19 mouse cellular contexts compared by ENCODE assay signal in the genomic region with DNA sequence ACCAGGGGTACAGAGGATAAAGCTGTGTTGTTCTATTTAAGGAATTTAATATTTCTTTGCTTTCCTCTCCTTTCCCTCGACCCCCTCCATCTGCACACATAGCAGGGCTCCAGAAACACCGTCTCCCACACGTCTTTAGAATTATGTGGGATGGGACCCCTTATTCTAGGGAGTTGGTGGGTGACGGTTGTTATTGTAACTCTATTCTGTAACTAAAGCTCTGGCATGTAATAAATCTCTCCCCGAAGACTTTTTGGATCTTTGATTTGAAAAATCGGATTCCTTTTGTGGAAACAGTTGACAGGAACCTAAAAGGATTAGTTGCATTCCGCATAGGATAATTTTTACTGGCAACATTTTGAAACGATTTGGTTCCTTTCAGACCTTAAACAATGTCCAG. TPM values are rescaled to one million over a fixed set of nuclear protein-coding genes. Genes with fewer than 3 reads are reported as not detected.
A peak's percentile ranks its signal among the peaks of the same experiment; 100 is the strongest.
DNase-seq lines count a peak whose midpoint lies in the region; ATAC-seq lines count a peak whose summit lies in the region.
"Had no signal": no experiment of that assay in that cellular context is flagged by ENCODE, and none has a peak within 500 bp of the region (broad histone marks: within the 10 kb centered on the region; RNA-seq: fewer than 3 reads in every experiment).

No protein-coding gene starts in this region.

- no peak overlapping the region for H3K4me3 ChIP-seq in hindbrain, embryonic 11.5 days (ENCODE audit: low read depth, low read length)
- H3K4me3 ChIP-seq in hindbrain, embryonic 12.5 days: no peak overlapping the region
- no peak overlapping the region for H3K4me3 ChIP-seq in midbrain, embryonic 11.5 days (ENCODE audit: low read depth, low read length)
- no peak overlapping the region for H3K4me3 ChIP-seq in midbrain, embryonic 15.5 days

- 2% methylated on average over 8 of the region's 8 CpGs for WGBS in hindbrain, embryonic 11.5 days
- 4% methylated on average over 8 of the region's 8 CpGs for WGBS in hindbrain, embryonic 12.5 days
- WGBS in midbrain, embryonic 11.5 days: under 1% methylated on average over 8 of the region's 8 CpGs
- 4% methylated on average over 8 of the region's 8 CpGs for WGBS in midbrain, embryonic 15.5 days

- peaks cover 88% of the 10 kb centered on the region for H3K27me3 ChIP-seq in hindbrain, embryonic 11.5 days (ENCODE audit: control insufficient read depth, insufficient read depth, low read length)
- H3K27me3 ChIP-seq in hindbrain, embryonic 12.5 days: peaks cover 94% of the 10 kb centered on the region
- peaks cover 90% of the 10 kb centered on the region for H3K27me3 ChIP-seq in midbrain, embryonic 11.5 days (ENCODE audit: control insufficient read depth, insufficient read depth, low read length)
- H3K27me3 ChIP-seq in midbrain, embryonic 15.5 days (replicated peaks): peaks cover 89% of the 10 kb centered on the region
- H3K27me3 ChIP-seq: Patski had no signal

- peak; percentile 42 for DNase-seq in embryo, embryonic 9.5 days (ENCODE audit: extremely low spot score)
- no peak for DNase-seq in embryo, embryonic 10 days (ENCODE audit: low spot score)
- DNase-seq in hindbrain, embryonic 11.5 days (ENCODE audit: low spot score): peak; percentile 53
- peak; percentile 96 for DNase-seq in midbrain, embryonic 11.5 days (ENCODE audit: low spot score, missing footprints)
- no peak for DNase-seq in cerebellum, postnatal 10 days
- DNase-seq: adrenal gland, adult 2 months; cerebellum, adult 11-12 months; cerebellum, adult 9-10 months; cerebellum, postnatal 36 days; kidney, adult 11 months had no signal

- H3K9ac ChIP-seq in hindbrain, embryonic 11.5 days (ENCODE audit: low read depth, low read length): no peak overlapping the region
- H3K9ac ChIP-seq in hindbrain, embryonic 12.5 days: no peak overlapping the region
- H3K9ac ChIP-seq in midbrain, embryonic 11.5 days (ENCODE audit: low read length): no peak overlapping the region
- H3K9ac ChIP-seq in midbrain, embryonic 15.5 days: no peak overlapping the region
- H3K9ac ChIP-seq: heart, embryonic 12.5 days; hindbrain, embryonic 13.5 days had no signal

- no peak overlapping the region for H3K4me2 ChIP-seq in hindbrain, embryonic 11.5 days (replicated peaks; ENCODE audit: low read depth, low read length)
- H3K4me2 ChIP-seq in hindbrain, embryonic 12.5 days (replicated peaks): no peak overlapping the region
- H3K4me2 ChIP-seq in midbrain, embryonic 11.5 days: no peak overlapping the region
- no peak overlapping the region for H3K4me2 ChIP-seq in midbrain, embryonic 15.5 days

- H3K36me3 ChIP-seq in hindbrain, embryonic 11.5 days (ENCODE audit: control insufficient read depth, insufficient read depth, low read length): no peaks in the 10 kb centered on the region
- no peaks in the 10 kb centered on the region for H3K36me3 ChIP-seq in hindbrain, embryonic 12.5 days
- H3K36me3 ChIP-seq in midbrain, embryonic 11.5 days (ENCODE audit: control insufficient read depth, insufficient read depth, low read length): no peaks in the 10 kb centered on the region
- no peaks in the 10 kb centered on the region for H3K36me3 ChIP-seq in midbrain, embryonic 15.5 days (replicated peaks)
- H3K36me3 ChIP-seq: heart, embryonic 12.5 days; hindbrain, embryonic 13.5 days had no signal

- no peaks in the 10 kb centered on the region for H3K9me3 ChIP-seq in hindbrain, embryonic 11.5 days (ENCODE audit: control insufficient read depth, low read length)
- no peaks in the 10 kb centered on the region for H3K9me3 ChIP-seq in hindbrain, embryonic 12.5 days (replicated peaks)
- no peaks in the 10 kb centered on the region for H3K9me3 ChIP-seq in midbrain, embryonic 11.5 days (ENCODE audit: control insufficient read depth, low read length)
- no peaks in the 10 kb centered on the region for H3K9me3 ChIP-seq in midbrain, embryonic 15.5 days
- H3K9me3 ChIP-seq: heart, embryonic 12.5 days; hindbrain, embryonic 13.5 days had no signal

- no peak for ATAC-seq in hindbrain, embryonic 11.5 days (ENCODE audit: low FRiP score)
- no peak for ATAC-seq in hindbrain, embryonic 12.5 days (ENCODE audit: low FRiP score)
- no peak for ATAC-seq in midbrain, embryonic 11.5 days (ENCODE audit: low FRiP score)
- ATAC-seq in midbrain, embryonic 15.5 days (replicated peaks): no peak
- ATAC-seq: forebrain, embryonic 16.5 days; Patski had no signal

- no peak overlapping the region for H3K27ac ChIP-seq in hindbrain, embryonic 11.5 days (ENCODE audit: low read depth, low read length)
- H3K27ac ChIP-seq in hindbrain, embryonic 12.5 days: no peak overlapping the region
- H3K27ac ChIP-seq in midbrain, embryonic 11.5 days (ENCODE audit: low read depth, low read length): no peak overlapping the region
- H3K27ac ChIP-seq in midbrain, embryonic 15.5 days: no peak overlapping the region
- H3K27ac ChIP-seq: hindbrain, embryonic 13.5 days; hindbrain, postnatal 0 days had no signal

- H3K4me1 ChIP-seq in hindbrain, embryonic 11.5 days (replicated peaks; ENCODE audit: control insufficient read depth, insufficient read depth, low read length): peaks cover 4% of the 10 kb centered on the region
- H3K4me1 ChIP-seq in hindbrain, embryonic 12.5 days: peaks cover 10% of the 10 kb centered on the region
- peaks cover 8% of the 10 kb centered on the region for H3K4me1 ChIP-seq in midbrain, embryonic 11.5 days (ENCODE audit: control insufficient read depth, insufficient read depth, low read length)
- H3K4me1 ChIP-seq in midbrain, embryonic 15.5 days: peaks cover 9% of the 10 kb centered on the region

RNA-seq across cellular contexts. Expression of a gene that starts 11.0 kb away (rescaled TPM):
- 4.6 and 5.0 TPM in 2 replicates for polyA plus RNA-seq in hindbrain, embryonic 11.5 days (2014; fragmentation: Nextera tagmentation; extraction: Ambion mirVana)
- 7.0 and 9.2 TPM in 2 replicates for polyA plus RNA-seq in hindbrain, embryonic 12.5 days (2016; fragmentation: Nextera tagmentation; extraction: Ambion mirVana)
- 4.4 and 5.2 TPM in 2 replicates for polyA plus RNA-seq in midbrain, embryonic 11.5 days (2014; fragmentation: Nextera tagmentation; extraction: Ambion mirVana)
- polyA plus RNA-seq in midbrain, embryonic 15.5 days (2015; fragmentation: Nextera tagmentation; extraction: Ambion mirVana): 0.89 and 1.0 TPM in 2 replicates
- polyA plus RNA-seq: heart, embryonic 16.5 days; intestine, embryonic 14.5 days had no signal

RNA-seq across cellular contexts. Expression of a gene that starts 48.3 kb away (rescaled TPM):
- 784 and 800 TPM in 2 replicates for polyA plus RNA-seq in hindbrain, embryonic 11.5 days (2014; fragmentation: Nextera tagmentation; extraction: Ambion mirVana)
- 631 and 677 TPM in 2 replicates for polyA plus RNA-seq in hindbrain, embryonic 12.5 days (2016; fragmentation: Nextera tagmentation; extraction: Ambion mirVana)
- 823 and 852 TPM in 2 replicates for polyA plus RNA-seq in midbrain, embryonic 11.5 days (2014; fragmentation: Nextera tagmentation; extraction: Ambion mirVana)
- polyA plus RNA-seq in midbrain, embryonic 15.5 days (2015; fragmentation: Nextera tagmentation; extraction: Ambion mirVana): 426 and 445 TPM in 2 replicates

Comparison
In these comparisons a context has a peak if more than half of its experiments do, and no peak if none do; other contexts are left out.
1. DNase-seq: peak in embryo, embryonic 9.5 days (single experiment), hindbrain, embryonic 11.5 days (single experiment) and midbrain, embryonic 11.5 days (single experiment); none in embryo, embryonic 10 days (single experiment) and cerebellum, postnatal 10 days (0 of 2).